Mouse (Mus musculus): ENCODE results near the gene Tmem79.

DNA sequence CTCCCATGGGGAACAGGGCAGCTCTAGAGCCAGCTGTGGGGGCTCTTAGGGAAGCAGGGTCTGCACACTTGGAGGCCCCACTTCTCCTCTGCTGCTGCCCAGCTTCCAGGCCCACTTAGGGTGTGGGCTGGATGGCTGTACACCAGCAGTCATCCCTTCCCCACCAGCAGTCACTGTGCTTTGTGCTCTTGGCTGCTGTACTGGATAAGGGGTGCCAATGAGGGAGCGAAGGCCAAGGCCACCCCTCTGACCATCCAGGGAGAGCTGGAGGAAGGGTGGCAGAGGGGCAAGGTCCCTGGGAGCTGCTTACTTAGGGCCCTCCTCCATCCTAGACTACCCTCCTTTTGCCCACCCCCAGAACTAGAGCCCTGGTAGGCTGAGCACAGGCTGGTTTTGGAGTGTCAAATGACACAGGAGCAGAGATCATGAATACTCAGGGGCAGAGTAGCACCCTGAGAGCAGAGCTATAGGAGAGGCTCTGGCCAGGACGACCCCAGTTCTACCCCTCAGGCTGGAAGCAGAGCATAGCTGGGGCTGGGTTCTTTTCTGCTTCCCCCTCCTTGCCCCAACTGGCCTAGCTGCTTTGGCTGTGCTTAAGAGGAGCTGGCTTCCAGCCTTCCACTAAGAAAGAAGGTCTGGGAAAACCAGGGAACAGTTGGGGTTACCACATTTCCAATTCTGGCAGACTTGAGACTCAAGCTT is 25.8 kb upstream of the Tmem79 start:
- TF ChIP-seq ZNF384 (IDR thresholded peaks at IDR 0.05; ENCODE audit: low read depth, low read length) (no peak), CHD2 (IDR thresholded peaks at IDR 0.05; ENCODE audit: low read depth, low read length) (no peak), ZC3H11A (IDR thresholded peaks at IDR 0.05; ENCODE audit: borderline replicate concordance, low read depth, low read length) (no peak), MAFK (IDR thresholded peaks at IDR 0.05; ENCODE audit: insufficient read depth, low read depth, low read length) (no peak), HCFC1 (IDR thresholded peaks at IDR 0.05; ENCODE audit: borderline replicate concordance, insufficient read depth, low read length) (no peak)

Measured in ES-E14 (cell line).